Mouse (Mus musculus): Measurements from ENCODE around the gene Dusp18. TPM values are rescaled to one million over a fixed set of nuclear protein-coding genes. Genes with fewer than 3 reads are reported as not detected.

Dusp18 gene
- polyA plus RNA-seq, 1 experiment from 2014 or later: 14.7 TPM

Other genes starting within 250 kb of the Dusp18 start
- 18.2 and 23.7 TPM in 2 replicates for gene Morc2a, start 246.0 kb upstream of the Dusp18 start, polyA plus RNA-seq (2014; fragmentation: Nextera tagmentation; extraction: Ambion mirVana)
- 0.46 and 0.81 TPM in 2 replicates for gene Osbp2, start 31.3 kb upstream of the Dusp18 start, polyA plus RNA-seq (2014; fragmentation: Nextera tagmentation; extraction: Ambion mirVana)
- 0.20 and 0.40 TPM in 2 replicates for gene 4921536K21Rik, start 142 bp upstream of the Dusp18 start, polyA plus RNA-seq (2014; fragmentation: Nextera tagmentation; extraction: Ambion mirVana)
- gene Slc35e4, start 19.4 kb downstream of the Dusp18 start, polyA plus RNA-seq (2014; fragmentation: Nextera tagmentation; extraction: Ambion mirVana): 3.0 and 3.8 TPM in 2 replicates
- 49.7 and 61.8 TPM in 2 replicates for gene Tcn2, start 36.9 kb downstream of the Dusp18 start, polyA plus RNA-seq (2014; fragmentation: Nextera tagmentation; extraction: Ambion mirVana)
- gene Pes1, start 68.7 kb downstream of the Dusp18 start, polyA plus RNA-seq (2014; fragmentation: Nextera tagmentation; extraction: Ambion mirVana): 60.7 and 81.2 TPM in 2 replicates
- gene 4930556J24Rik, start 81.5 kb downstream of the Dusp18 start, polyA plus RNA-seq (2014; fragmentation: Nextera tagmentation; extraction: Ambion mirVana): 0.49 TPM in 1 of 2 replicates, not detected in the other
- 4.3 and 4.6 TPM in 2 replicates for gene Gal3st1, start 88.4 kb downstream of the Dusp18 start, polyA plus RNA-seq (2014; fragmentation: Nextera tagmentation; extraction: Ambion mirVana)
- gene Sec14l4, start 136.2 kb downstream of the Dusp18 start, polyA plus RNA-seq (2014; fragmentation: Nextera tagmentation; extraction: Ambion mirVana): not detected in 2 replicates
- gene Sec14l3, start 169.6 kb downstream of the Dusp18 start, polyA plus RNA-seq (2014; fragmentation: Nextera tagmentation; extraction: Ambion mirVana): not detected in 2 replicates
- gene Mtfp1, start 200.2 kb downstream of the Dusp18 start, polyA plus RNA-seq (2014; fragmentation: Nextera tagmentation; extraction: Ambion mirVana): 11.5 and 15.9 TPM in 2 replicates
- 1.1 and 1.2 TPM in 2 replicates for gene Sec14l2, start 228.2 kb downstream of the Dusp18 start, polyA plus RNA-seq (2014; fragmentation: Nextera tagmentation; extraction: Ambion mirVana)
- gene Rnf215, start 240.0 kb downstream of the Dusp18 start, polyA plus RNA-seq (2014; fragmentation: Nextera tagmentation; extraction: Ambion mirVana): 21.0 and 28.3 TPM in 2 replicates